Mouse (Mus musculus) CD8-positive naive resting alpha-beta T cell, adult 57 days (primary cell): ENCODE results near the gene Igflr1. TPM values are rescaled to one million over a fixed set of nuclear protein-coding genes. Genes with fewer than 3 reads are reported as not detected.

Experiments used
- total RNA-seq: library from RNA; stranded (reverse); gene quantifications from one replicate; pipeline ENCODE4 v1.2.4, GENCODE M21; 2023

Igflr1 gene
- 48.2 TPM for total RNA-seq

DNA sequence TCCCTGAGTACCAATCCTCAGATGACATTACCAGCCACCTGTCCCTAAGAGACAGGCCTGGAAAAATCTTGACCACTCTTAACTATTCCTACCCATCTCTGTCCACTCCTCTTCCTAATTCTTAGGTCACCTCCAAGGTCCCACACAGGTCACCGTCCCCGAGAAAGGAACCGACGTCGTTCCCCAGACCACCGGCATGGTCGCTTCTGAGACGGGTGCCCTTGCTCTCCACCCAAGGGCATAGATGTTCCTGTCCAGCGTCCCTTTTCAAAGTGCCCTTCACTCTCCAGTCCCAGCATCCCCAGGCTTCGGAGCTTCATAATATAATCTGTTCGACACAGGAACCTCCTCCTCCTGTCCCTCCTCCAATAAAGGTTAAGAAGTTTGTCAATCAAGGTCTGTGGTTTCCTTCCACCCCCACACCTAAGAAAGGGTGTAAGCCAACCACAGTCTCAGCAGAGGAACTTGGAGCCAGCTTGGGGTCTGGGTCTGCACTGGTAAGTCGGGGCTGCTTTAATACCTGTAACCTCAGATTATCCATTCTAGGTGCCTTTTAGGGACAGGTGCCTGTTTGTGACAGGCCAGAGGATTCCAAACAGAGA is at the start of gene Igflr1:
Gene Igflr1 (plus strand): TSS at position 458 of the 602 bp plus-strand sequence.

DNA sequence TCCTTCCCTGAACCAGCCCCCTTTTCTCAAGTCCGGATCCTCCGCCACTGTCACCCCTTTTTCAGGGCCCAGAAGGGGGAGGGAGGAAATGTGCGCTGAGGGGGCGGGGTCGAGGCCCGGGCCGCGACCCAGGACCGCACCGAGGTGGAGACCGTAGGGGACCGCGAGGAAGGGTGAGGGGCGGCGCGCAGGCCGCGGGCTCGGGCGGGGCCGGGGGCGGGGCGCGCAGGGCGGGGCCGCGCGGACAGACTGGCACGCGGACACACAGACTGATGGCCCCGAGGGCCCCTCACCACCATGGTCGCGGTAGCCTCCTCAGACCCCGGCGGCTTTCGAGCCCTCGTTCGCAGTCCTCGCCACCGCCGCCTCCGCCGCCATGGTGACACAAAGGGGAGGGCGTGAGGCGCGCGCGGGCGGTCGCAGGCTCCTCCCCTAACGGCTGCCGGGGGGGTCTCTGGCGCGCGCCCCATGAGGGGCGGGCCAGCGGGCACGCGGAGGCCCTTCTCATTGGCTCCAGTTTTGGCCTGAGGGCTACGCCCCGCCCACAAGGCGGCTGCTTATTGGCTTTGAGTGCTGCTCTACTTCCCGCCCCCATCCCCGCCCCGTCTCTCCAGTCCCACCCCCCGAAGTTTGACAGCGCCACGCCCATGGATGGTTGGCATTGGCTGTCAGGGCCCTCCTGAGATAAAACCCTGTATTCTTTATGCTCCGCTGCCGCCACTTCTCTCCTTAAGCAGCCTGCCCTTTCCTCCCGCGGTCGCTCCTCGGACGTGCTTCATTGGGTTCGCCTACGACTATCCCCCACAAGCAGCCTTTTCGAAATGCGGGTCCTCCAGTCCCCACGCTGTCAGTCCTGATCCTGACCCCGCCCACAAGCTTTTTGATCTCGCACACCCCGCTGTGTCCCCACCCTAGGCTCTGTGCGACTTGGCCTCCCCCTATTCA is 30.3 kb upstream of the Igflr1 start, which contains the start of gene Arhgap33:
Gene Arhgap33 (minus strand): TSS at position 428 of the 945 bp plus-strand sequence.

DNA sequence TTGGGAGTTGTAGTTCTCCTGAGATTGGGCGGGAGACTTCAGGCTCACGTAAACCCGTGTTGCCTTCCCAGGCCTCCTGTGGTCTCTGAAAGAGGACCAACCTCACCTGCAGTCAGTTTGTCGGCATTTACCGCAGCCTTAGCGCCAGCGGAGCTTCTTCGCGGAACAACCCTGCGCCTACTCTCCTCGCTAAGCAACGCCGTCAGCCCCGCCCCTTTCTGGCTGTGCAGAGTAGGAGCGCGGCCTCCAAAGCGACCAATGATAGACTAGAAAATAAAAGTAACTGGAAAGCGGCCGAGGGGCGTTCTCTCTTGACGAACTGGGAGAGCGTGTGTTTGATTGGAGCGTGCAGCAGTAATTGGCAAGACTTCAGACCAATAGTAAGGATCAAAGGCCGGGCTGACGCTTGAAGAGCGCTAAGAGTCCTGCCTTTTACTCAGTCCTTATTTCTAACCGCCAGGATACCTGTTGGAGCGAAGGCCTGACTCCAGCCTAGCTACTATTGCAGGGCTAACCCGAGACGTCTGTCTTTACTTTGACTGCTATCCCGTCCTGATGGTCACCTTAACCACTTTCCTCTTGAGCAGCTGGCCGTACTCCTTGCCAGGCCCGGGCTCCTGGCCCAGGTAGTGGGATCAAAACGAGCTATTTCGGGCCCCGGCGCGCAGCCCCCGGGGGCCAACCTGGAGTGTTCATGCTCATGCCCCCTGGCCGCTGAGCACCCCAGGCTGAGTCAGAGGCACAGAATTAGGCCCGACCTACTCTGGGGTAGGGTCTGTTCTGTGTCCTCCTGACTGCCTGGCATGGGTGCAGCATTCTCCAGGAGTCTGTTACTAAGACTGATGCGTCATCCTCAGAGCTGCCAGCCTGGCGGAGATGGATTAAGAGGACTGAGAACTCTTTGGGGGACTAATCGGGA is 12.9 kb upstream of the Igflr1 start, which contains the start of the genes Hspb6 and Proser3:
Gene Hspb6 (plus strand): TSS at position 77 of the 919 bp plus-strand sequence.
Gene Proser3 (minus strand): TSS at position 198 of the 919 bp plus-strand sequence.

DNA sequence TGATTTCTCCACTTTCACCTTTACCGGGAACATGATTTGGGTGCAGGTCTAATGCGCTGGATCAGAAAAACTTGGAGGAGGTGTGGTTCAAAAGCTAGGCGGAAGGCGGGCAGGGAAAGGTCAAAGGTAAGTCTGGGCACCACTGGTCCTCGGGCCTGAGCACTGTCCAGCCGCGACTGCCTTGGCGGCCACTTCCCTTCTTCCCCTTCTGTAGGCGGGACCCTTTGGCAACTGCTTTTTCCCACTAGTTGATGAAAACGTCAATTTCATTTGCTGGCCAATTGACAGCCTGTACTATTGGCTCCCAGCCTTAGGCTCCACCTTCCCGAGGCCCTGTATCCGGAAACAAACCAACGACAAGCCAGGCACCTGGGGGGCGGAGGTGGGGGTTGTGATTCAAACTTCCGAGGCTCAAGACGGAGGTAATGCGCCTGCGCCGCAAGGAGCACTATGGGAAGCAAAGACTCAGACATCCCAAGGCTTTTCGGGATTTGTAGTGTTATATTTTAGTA is 5.7 kb upstream of the Igflr1 start, which contains the start of gene Lin37:
Gene Lin37 (minus strand): TSS at position 396 of the 512 bp plus-strand sequence.

DNA sequence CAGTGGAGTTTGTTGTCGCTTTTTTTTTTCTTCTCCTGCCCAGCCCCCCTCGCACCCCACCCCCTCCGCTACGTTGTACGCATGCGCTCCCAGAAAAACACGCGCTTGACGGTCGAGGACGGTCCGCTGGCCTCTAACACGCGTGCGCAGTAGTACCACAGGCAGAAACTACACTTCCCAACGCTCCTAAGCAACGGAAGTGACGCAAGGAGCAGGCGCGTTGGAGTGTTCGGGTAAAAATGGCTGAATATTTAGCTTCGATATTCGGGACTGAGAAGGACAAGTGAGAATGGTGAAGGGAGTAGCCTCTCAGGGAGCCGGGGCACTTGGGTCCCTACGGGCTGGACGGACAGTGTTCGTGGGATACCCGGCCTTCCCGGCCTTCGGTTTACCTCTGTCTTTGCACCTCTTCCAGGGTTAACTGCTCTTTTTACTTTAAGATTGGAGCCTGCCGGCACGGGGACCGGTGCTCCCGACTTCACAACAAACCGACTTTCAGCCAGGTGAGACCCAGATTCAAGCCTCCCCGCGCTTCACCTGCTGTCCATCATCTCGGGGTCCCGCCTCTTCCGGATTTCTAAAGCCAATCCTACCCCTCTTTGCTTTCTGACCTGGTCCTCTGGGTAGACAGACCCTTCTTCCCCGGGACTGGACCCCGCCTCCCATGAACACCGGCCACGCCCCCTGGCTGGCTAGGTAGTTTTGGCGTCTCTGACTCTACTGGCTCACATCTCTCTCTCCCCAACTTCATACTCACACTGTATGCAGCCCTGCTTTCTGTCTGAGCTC is 1.9 kb upstream of the Igflr1 start, which contains the start of the genes U2af1l4, Gm49396 and Psenen:
Gene U2af1l4 (plus strand): TSS at position 185 of the 789 bp plus-strand sequence.
Gene Gm49396 (plus strand): TSS at position 228 of the 789 bp plus-strand sequence.
Gene Psenen (minus strand): TSS at position 511 of the 789 bp plus-strand sequence.

DNA sequence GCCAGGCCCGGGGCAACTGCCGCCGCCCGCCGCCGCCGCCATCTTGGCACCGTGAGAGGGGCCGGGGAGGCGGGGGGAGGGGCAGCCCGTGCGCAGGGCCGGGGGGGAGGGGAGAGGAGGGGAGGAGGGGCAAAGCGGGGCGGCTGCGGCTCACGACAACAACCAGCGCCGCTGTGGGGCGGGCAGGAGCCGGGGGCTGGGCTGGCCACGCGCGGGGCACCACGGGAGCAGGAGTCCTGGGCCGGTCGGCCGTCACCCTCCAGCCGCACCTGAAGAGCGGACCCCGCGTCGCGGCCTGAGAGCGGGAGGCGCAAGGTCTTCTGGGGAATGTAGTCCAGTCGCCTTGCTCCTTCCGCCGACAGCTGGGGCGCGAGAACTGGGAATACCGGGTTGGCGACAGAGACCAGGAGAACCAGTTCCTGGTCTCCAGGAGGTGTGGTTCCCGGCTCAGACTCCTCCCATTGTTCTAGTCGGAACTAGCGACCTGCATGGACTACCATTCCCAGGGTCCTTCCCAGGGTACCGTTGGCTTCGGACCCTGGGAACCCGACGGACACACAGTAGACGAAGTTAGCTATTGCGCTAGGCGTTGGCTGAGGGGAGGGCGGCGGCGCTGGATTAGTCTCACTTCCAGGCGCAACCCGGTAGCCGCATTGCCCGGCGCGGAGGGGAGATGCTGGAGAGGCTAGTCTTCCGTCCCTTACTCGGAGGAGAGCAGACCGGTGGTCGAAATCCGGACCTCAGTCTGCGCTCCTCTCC is 23.6 kb downstream of the Igflr1 start, which contains the start of gene Kmt2b:
Gene Kmt2b (minus strand): TSS at position 51 of the 759 bp plus-strand sequence.

DNA sequence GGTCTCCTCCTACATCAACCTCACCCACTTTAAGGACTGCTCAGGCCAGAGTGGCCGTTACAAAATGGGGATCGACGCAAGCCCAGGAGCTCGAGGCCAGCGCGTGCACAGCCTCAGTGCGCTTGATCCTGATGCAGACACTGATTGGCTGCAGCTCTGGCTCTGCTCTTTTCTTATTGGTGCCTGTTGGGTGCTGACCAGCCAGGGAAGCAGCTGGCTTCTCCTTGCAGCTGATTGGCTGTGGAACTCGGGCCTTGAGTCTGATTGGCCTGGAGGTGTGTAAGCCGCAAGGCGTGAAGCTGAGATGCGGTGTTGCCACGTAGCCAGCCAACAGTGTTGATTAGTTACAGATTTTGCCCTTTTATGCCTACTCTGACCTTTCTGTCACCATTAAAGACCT is 33.6 kb downstream of the Igflr1 start, which contains the start of gene Zbtb32:
Gene Zbtb32 (minus strand): TSS at position 124 of the 400 bp plus-strand sequence.

DNA sequence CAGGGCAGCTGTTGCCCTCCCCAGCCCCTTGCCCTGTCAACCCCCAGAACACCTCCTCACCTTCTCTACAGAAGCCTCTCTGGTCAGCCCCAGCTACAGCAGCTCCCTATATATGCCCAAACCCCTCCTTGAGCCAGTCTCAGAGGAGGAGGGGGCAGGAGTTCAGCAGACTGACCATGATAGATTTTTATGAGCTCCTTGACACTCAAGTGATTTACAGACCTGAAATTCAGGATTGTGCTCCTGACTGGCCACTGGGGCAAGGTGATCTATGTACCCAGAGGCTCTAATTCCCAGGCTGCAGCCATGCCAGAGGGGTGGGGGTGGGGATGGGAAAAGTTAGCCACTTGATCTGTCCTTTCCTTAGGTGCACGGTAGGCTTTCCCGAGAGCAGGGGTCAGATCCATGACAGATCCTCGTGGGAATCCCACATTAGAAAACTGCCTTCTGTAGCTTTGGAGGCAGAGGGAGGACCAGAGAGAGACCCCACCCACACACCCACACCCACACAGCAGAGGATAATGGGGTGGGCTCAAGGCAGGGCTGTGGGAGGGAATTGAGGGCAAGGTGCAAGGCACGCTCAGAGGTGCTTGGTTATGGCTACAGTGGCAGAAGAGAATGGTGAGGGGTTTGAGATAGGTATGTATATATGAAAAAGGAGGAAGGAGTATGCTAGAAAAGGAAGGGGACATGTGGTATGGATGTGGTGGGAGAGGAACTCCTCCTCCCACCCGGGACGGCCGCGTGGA is 47.6 kb downstream of the Igflr1 start, which contains the start of gene Upk1a:
Gene Upk1a (minus strand): TSS at position 194 of the 749 bp plus-strand sequence.

Other genes starting within 250 kb of the Igflr1 start
- gene E130208F15Rik, start 243.7 kb upstream of the Igflr1 start, total RNA-seq: 2.1 TPM
- 6.2 TPM for gene Sdhaf1, start 241.5 kb upstream of the Igflr1 start, total RNA-seq
- not detected for gene Lrfn3, start 202.7 kb upstream of the Igflr1 start, total RNA-seq
- gene Tyrobp, start 151.7 kb upstream of the Igflr1 start, total RNA-seq: 21.2 TPM
- 181 TPM for gene Hcst, start 145.6 kb upstream of the Igflr1 start, total RNA-seq
- 60.6 TPM for gene Nfkbid, start 143.7 kb upstream of the Igflr1 start, total RNA-seq
- 0.37 TPM for gene Aplp1, start 119.9 kb upstream of the Igflr1 start, total RNA-seq
- not detected for gene Kirrel2, start 107.7 kb upstream of the Igflr1 start, total RNA-seq
- gene Nphs1, start 107.1 kb upstream of the Igflr1 start, total RNA-seq: not detected
- not detected for gene Prodh2, start 71.8 kb upstream of the Igflr1 start, total RNA-seq
- 7.0 TPM for gene Arhgap33, start 30.4 kb upstream of the Igflr1 start, total RNA-seq
- 4.1 TPM for gene Hspb6, start 13.2 kb upstream of the Igflr1 start, total RNA-seq
- 11.5 TPM for gene Proser3, start 13.1 kb upstream of the Igflr1 start, total RNA-seq
- gene Lin37, start 5.6 kb upstream of the Igflr1 start, total RNA-seq: 39.9 TPM
- 77.5 TPM for gene U2af1l4, start 2.1 kb upstream of the Igflr1 start, total RNA-seq
- 30.1 TPM for gene Gm49396, start 2.1 kb upstream of the Igflr1 start, total RNA-seq
- gene Psenen, start 1.8 kb upstream of the Igflr1 start, total RNA-seq: 104 TPM
- 106 TPM for gene Kmt2b, start 23.3 kb downstream of the Igflr1 start, total RNA-seq
- gene Zbtb32, start 33.5 kb downstream of the Igflr1 start, total RNA-seq: not detected
- 0.49 TPM for gene Upk1a, start 47.4 kb downstream of the Igflr1 start, total RNA-seq
- gene Cox6b1, start 60.7 kb downstream of the Igflr1 start, total RNA-seq: 185 TPM
- not detected for gene Etv2, start 70.4 kb downstream of the Igflr1 start, total RNA-seq
- gene Rbm42, start 84.9 kb downstream of the Igflr1 start, total RNA-seq: 91.5 TPM
- gene Haus5, start 99.6 kb downstream of the Igflr1 start, total RNA-seq: 37.6 TPM
- not detected for gene Pmis2, start 106.2 kb downstream of the Igflr1 start, total RNA-seq
- not detected for gene 2200002J24Rik, start 133.5 kb downstream of the Igflr1 start, total RNA-seq
- not detected for gene Atp4a, start 146.8 kb downstream of the Igflr1 start, total RNA-seq
- gene Tmem147, start 164.1 kb downstream of the Igflr1 start, total RNA-seq: 47.1 TPM
- not detected for gene Gapdhs, start 178.3 kb downstream of the Igflr1 start, total RNA-seq
- 6.2 TPM for gene Sbsn, start 186.0 kb downstream of the Igflr1 start, total RNA-seq
- not detected for gene Dmkn, start 198.3 kb downstream of the Igflr1 start, total RNA-seq
- gene Krtdap, start 222.5 kb downstream of the Igflr1 start, total RNA-seq: not detected